8 mouse cellular contexts compared by ENCODE assay signal in the genomic region with DNA sequence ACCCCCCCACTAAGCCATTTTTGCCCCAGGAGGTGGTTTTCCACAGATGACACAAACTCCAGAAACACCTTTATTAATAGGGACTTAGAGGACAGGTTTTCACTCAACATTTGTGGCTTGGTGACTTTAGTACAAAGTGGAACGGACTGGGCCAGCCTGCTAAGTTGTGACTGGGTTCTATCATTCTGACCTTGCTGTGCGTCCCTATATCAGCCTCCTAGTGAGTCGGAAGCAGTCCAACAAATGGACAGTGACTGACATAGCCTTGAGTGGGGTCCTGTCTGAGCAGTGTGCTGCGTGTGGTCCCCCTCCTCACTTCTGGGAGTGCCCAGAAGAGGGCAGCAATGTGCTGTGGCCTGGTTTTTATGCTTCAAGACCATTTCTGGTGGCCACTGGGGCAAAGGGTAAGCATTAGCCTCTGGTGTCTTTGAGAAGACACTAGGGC. TPM values are rescaled to one million over a fixed set of nuclear protein-coding genes. Genes with fewer than 3 reads are reported as not detected.
A peak's percentile ranks its signal among the peaks of the same experiment; 100 is the strongest.
DNase-seq lines count a peak whose midpoint lies in the region; ATAC-seq and TF ChIP-seq lines count a peak whose summit lies in the region.

No protein-coding gene starts in this region.

- no peaks in the 10 kb centered on the region for H3K36me3 ChIP-seq in forebrain, embryonic 16.5 days (ENCODE audit: control insufficient read depth, insufficient read depth)
- peaks cover 8% of the 10 kb centered on the region; the same call in 1 of the 2 replicates for H3K36me3 ChIP-seq in intestine, postnatal 0 days (ENCODE audit: control insufficient read depth, insufficient read depth)

- H3K4me1 ChIP-seq in forebrain, embryonic 16.5 days (replicated peaks; ENCODE audit: control insufficient read depth, insufficient read depth, low read length), result peaks cover 57% of the 10 kb centered on the region
- peaks cover 17% of the 10 kb centered on the region for H3K4me1 ChIP-seq in intestine, postnatal 0 days (replicated peaks; ENCODE audit: control insufficient read depth, insufficient read depth, low read length)

- TF ChIP-seq CTCF in intestine, postnatal 0 days (IDR thresholded peaks at IDR 0.05; ENCODE audit: low read depth), result peak; percentile 95

- no peaks in the 10 kb centered on the region for H3K9me3 ChIP-seq in forebrain, embryonic 16.5 days (ENCODE audit: control insufficient read depth, low read length)
- H3K9me3 ChIP-seq in intestine, postnatal 0 days (ENCODE audit: control insufficient read depth), result no peaks in the 10 kb centered on the region

- ATAC-seq in forebrain, embryonic 16.5 days, result no peak
- ATAC-seq in intestine, postnatal 0 days, result no peak
- 0 out of 2 replicates have a peak, but pooled peaks have one; percentile 18 for ATAC-seq in neutrophil, adult 5-6 weeks (ENCODE audit: extremely low read depth, insufficient number of reproducible peaks, low FRiP score, poor library complexity, severe bottlenecking)
- ATAC-seq in inflammation-experienced regulatory T-cells, adult 6 months, result no peak

- peak overlapping the region; percentile 67 for H3K4me3 ChIP-seq in forebrain, embryonic 16.5 days (replicated peaks; ENCODE audit: low read length)
- peak overlapping the region; percentile 96 for H3K4me3 ChIP-seq in intestine, postnatal 0 days (ENCODE audit: low read depth, low read length)

- no peak overlapping the region; the same call in 1 of the 2 replicates for H3K27ac ChIP-seq in forebrain, embryonic 16.5 days (ENCODE audit: low read length)
- H3K27ac ChIP-seq in intestine, postnatal 0 days (ENCODE audit: low read depth, low read length), result peak overlapping the region; percentile 58

- peak overlapping the region; percentile 88 for H3K4me2 ChIP-seq in forebrain, embryonic 16.5 days (ENCODE audit: low read length)
- H3K4me2 ChIP-seq in intestine, postnatal 0 days (replicated peaks; ENCODE audit: low read depth), result peak overlapping the region; percentile 74

- H3K27me3 ChIP-seq in forebrain, embryonic 16.5 days (replicated peaks; ENCODE audit: control insufficient read depth, insufficient read depth, low read length), result no peaks in the 10 kb centered on the region
- no peaks in the 10 kb centered on the region for H3K27me3 ChIP-seq in intestine, postnatal 0 days (replicated peaks; ENCODE audit: control insufficient read depth, insufficient read depth, low read length)

- DNase-seq in urinary bladder, postnatal 25 days (ENCODE audit: low spot score), result peak; percentile 36
- DNase-seq in urinary bladder, postnatal 10 days (ENCODE audit: low spot score), result no peak
- DNase-seq in cerebellum, adult 11-12 months, result peak; percentile 70
- DNase-seq in lung, adult 18-20 months, result peak; percentile 37 to 49

- WGBS in forebrain, embryonic 16.5 days, result 0% methylated on average over 4 of the region's 4 CpGs
- WGBS in intestine, postnatal 0 days, result under 1% methylated on average over 4 of the region's 4 CpGs

- H3K9ac ChIP-seq in forebrain, embryonic 16.5 days (replicated peaks; ENCODE audit: low read depth, low read length), result peak overlapping the region; percentile 74
- H3K9ac ChIP-seq in intestine, postnatal 0 days (ENCODE audit: low read depth, low read length), result peak overlapping the region; percentile 51

RNA-seq across cellular contexts. Expression of a gene that starts 1.3 kb away (rescaled TPM):
- polyA plus RNA-seq in forebrain, embryonic 16.5 days (2015; fragmentation: Nextera tagmentation; extraction: Ambion mirVana), result 108 and 121 TPM in 2 replicates
- polyA plus RNA-seq in intestine, postnatal 0 days (2015; fragmentation: Nextera tagmentation; extraction: Ambion mirVana), result 39.7 and 41.2 TPM in 2 replicates
- total RNA-seq in neutrophil, adult 5-6 weeks (2017), result 107 and 118 TPM in 2 replicates
- polyA plus RNA-seq in inflammation-experienced regulatory T-cells, adult 6 months (2017; shearing (Covaris generic)), result 10 to 100 TPM; 45.5 to 54.2 (median 53.7) TPM

RNA-seq across cellular contexts. Expression of a gene that starts 5.0 kb away (rescaled TPM):
- polyA plus RNA-seq in forebrain, embryonic 16.5 days (2015; fragmentation: Nextera tagmentation; extraction: Ambion mirVana), result 6.8 and 10.9 TPM in 2 replicates
- 0.31 and 0.63 TPM in 2 replicates for polyA plus RNA-seq in intestine, postnatal 0 days (2015; fragmentation: Nextera tagmentation; extraction: Ambion mirVana)
- total RNA-seq in neutrophil, adult 5-6 weeks (2017), result 2.0 TPM in 1 of 2 replicates, not detected in the other
- 1 to 10 TPM; 1.1 to 6.5 (median 2.0) TPM for polyA plus RNA-seq in inflammation-experienced regulatory T-cells, adult 6 months (2017; shearing (Covaris generic))

RNA-seq across cellular contexts. Expression of a gene that starts 20.6 kb away (rescaled TPM):
- polyA plus RNA-seq in forebrain, embryonic 16.5 days (2015; fragmentation: Nextera tagmentation; extraction: Ambion mirVana), result 18.3 and 27.6 TPM in 2 replicates
- polyA plus RNA-seq in intestine, postnatal 0 days (2015; fragmentation: Nextera tagmentation; extraction: Ambion mirVana), result 5.4 and 8.3 TPM in 2 replicates
- 23.3 and 27.6 TPM in 2 replicates for total RNA-seq in neutrophil, adult 5-6 weeks (2017)
- 10 to 100 TPM in 2 of 3 experiments, 1 to 10 TPM in 1; 9.9 to 32.6 (median 22.6) TPM for polyA plus RNA-seq in inflammation-experienced regulatory T-cells, adult 6 months (2017; shearing (Covaris generic))

RNA-seq across cellular contexts. Expression of a gene that starts 40.6 kb away (rescaled TPM):
- polyA plus RNA-seq in forebrain, embryonic 16.5 days (2015; fragmentation: Nextera tagmentation; extraction: Ambion mirVana), result 18.8 and 30.4 TPM in 2 replicates
- polyA plus RNA-seq in intestine, postnatal 0 days (2015; fragmentation: Nextera tagmentation; extraction: Ambion mirVana), result 0.69 and 0.78 TPM in 2 replicates
- total RNA-seq in neutrophil, adult 5-6 weeks (2017), result not detected in 2 replicates
- under 1 TPM in 2 of 3 experiments, not detected in 1; 0.16 to 0.23 TPM for polyA plus RNA-seq in inflammation-experienced regulatory T-cells, adult 6 months (2017; shearing (Covaris generic))

RNA-seq across cellular contexts. Expression of a gene that starts 50.2 kb away (rescaled TPM):
- polyA plus RNA-seq in forebrain, embryonic 16.5 days (2015; fragmentation: Nextera tagmentation; extraction: Ambion mirVana), result 38.9 and 42.4 TPM in 2 replicates
- 11.9 and 12.9 TPM in 2 replicates for polyA plus RNA-seq in intestine, postnatal 0 days (2015; fragmentation: Nextera tagmentation; extraction: Ambion mirVana)
- 12.2 and 17.8 TPM in 2 replicates for total RNA-seq in neutrophil, adult 5-6 weeks (2017)
- polyA plus RNA-seq in inflammation-experienced regulatory T-cells, adult 6 months (2017; shearing (Covaris generic)), result 10 to 100 TPM; 14.0 to 14.9 (median 14.5) TPM
